Mouse (Mus musculus) E14TG2a.4 (cell line): ENCODE results near the gene Il6ra.

Experiments
- CTCF ChIP-seq: conservative IDR thresholded peaks from 2 replicates; pipeline ENCODE4 v1.5.1; 2014; ENCODE audit warnings: low read length
- POU5F1 ChIP-seq: IDR thresholded peaks from 2 replicates; pipeline ENCODE4 v1.6.1; 2014; ENCODE audit warnings: low read length, borderline replicate concordance

DNA sequence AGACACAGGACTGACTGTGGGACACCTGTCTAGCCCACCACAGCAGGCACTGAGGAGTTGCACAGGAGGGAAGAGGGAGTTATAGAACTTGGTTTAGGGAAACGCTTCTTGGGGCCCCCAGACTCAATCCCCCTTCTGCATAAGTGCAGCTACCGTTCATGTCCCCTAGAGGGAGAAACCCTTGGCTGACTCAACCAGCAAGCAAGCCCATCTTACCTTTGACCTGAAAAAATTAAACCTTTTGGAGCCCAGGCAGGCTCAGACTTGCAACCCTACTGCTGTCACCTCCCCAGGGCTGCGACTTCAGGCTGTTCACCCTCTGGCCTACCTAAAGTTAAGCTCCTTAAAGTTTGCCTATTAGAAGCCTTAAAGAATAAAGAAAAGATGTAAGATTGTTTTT is 4.4 kb upstream of the Il6ra start:
- TF ChIP-seq CTCF = no peak
- TF ChIP-seq POU5F1 = no peak
